Mouse (Mus musculus) kidney, embryonic 16.5 days (tissue): Measurements from ENCODE around the gene Ednrb. TPM values are rescaled to one million over a fixed set of nuclear protein-coding genes. Genes with fewer than 3 reads are reported as not detected.

Experiments used
- ATAC-seq: fragments of 200-750 bp; cut with Nextera tagmentation; 2 replicates; pipeline ENCODE4 v1.8.0; 2017; ENCODE audit warnings: moderate TSS enrichment; ENCODE audit not compliant: low FRiP score, low TSS enrichment
- H3K27ac ChIP-seq: fragments of 300-500 bp; sonication (generic); 2 replicates; pipeline ENCODE4 v1.5.1; 2014; ENCODE audit warnings: low read length
- H3K27me3 ChIP-seq: fragments of 300-500 bp; sonication (generic); 2 replicates; pipeline ENCODE4 v1.6.1; 2014; ENCODE audit warnings: low read length, control low read depth, mixed read lengths; ENCODE audit not compliant: insufficient read depth
- H3K36me3 ChIP-seq: fragments of 300-500 bp; sonication (generic); 2 replicates; pipeline ENCODE4 v1.6.1; 2014; ENCODE audit warnings: low read length, control low read depth, mixed read lengths; ENCODE audit not compliant: insufficient read depth
- H3K4me1 ChIP-seq: fragments of 300-500 bp; sonication (generic); 2 replicates; pipeline ENCODE4 v1.6.1; 2014; ENCODE audit warnings: low read length, control low read depth, mixed read lengths; ENCODE audit not compliant: insufficient read depth
- H3K4me2 ChIP-seq: fragments of 300-500 bp; sonication (generic); replicated peaks from 2 replicates; pipeline ENCODE4 v1.6.1; 2014; ENCODE audit warnings: low read depth, low read length
- H3K4me3 ChIP-seq: fragments of 300-500 bp; sonication (generic); 2 replicates; pipeline ENCODE4 v1.5.1; 2014; ENCODE audit warnings: mild to moderate bottlenecking, low read length
- H3K9ac ChIP-seq: fragments of 300-500 bp; sonication (generic); replicated peaks from 2 replicates; pipeline ENCODE4 v1.6.1; 2014; ENCODE audit warnings: low read length
- H3K9me3 ChIP-seq: fragments of 300-500 bp; sonication (generic); 2 replicates; pipeline ENCODE4 v1.6.1; 2016; ENCODE audit warnings: low read length, control low read depth
- WGBS: fragments of 180-500 bp; shearing (Covaris S2); extraction: QIAGEN DNeasy Blood & Tissue Kit; methylation state at CpG from one replicate; pipeline ENCODE4 v1.1.7; 2014; 5-methylcytosine and 5-hydroxymethylcytosine counted together
- polyA plus RNA-seq: library from polyadenylated mRNA; unstranded; fragments of >200 nt; fragmentation: Nextera tagmentation; extraction: Ambion mirVana; gene quantifications from 2 replicates; pipeline ENCODE4 v1.2.1, GENCODE M21; 2015

Ednrb gene
- polyA plus RNA-seq, 1 experiment from 2014 or later: 57.7 TPM

DNA sequence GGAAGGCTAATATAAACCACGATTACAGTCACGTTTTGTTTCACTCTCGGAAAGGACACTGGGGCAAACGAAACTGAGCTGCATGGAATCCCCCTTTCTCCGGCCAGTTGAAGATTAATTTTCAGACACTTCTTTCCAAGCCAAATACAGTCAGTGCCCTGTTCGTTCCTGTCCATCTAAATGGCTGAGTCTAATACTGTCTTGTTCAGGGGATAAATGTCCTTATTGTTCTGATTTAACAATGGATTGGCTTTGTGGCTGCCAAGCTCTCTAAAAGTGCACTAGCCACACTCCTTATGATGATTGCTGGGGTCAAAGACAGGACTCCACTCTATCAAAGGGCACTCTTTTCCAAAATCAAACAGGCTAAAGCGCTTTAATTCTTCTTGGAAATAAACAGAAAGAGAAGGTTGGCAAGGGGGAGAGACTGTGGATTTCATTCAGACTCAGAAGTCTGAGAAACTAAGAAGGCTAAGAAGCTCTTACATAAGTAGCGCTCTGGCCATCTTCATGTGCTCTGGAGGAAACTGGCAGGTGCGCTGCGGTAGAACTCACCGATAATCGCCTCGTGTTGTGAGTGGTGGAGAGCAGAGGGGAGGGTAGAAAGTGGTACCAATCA is 65.6 kb downstream of the Ednrb start:
- 47% methylated on average over 13 of the region's 13 CpGs for WGBS
- H3K27ac ChIP-seq: peak overlapping the region; percentile 50; the same call in 1 of the 2 replicates

GRCm38 (mm10) chr14:103778009-103778431 is 66.2 kb downstream of the Ednrb start:
- H3K4me3 ChIP-seq: peak overlapping the region; percentile 37
- no peaks in the 10 kb centered on the region for H3K27me3 ChIP-seq
- peak overlapping the region; percentile 51 for H3K9ac ChIP-seq
- H3K36me3 ChIP-seq: no peaks in the 10 kb centered on the region
- WGBS: 14% methylated on average over 12 of the region's 12 CpGs
- 0 out of 2 replicates have a peak, but pooled peaks have one; percentile 20 for ATAC-seq
- H3K4me1 ChIP-seq: peaks cover 19% of the 10 kb centered on the region
- H3K27ac ChIP-seq: 0 out of 2 replicates have a peak overlapping the region, but pooled peaks have one; percentile 50
- no peaks in the 10 kb centered on the region for H3K9me3 ChIP-seq
- peak overlapping the region; percentile 57 for H3K4me2 ChIP-seq

More for the DNA sequence above, 65.6 kb downstream of the Ednrb start:
- peak overlapping the region; percentile 39 for H3K9ac ChIP-seq
- no peaks in the 10 kb centered on the region for H3K36me3 ChIP-seq
- H3K4me3 ChIP-seq: peak overlapping the region; percentile 37; the same call in 1 of the 2 replicates
- H3K4me1 ChIP-seq: peaks cover 19% of the 10 kb centered on the region
- no peaks in the 10 kb centered on the region for H3K27me3 ChIP-seq
- peak; percentile 44; the same call in 1 of the 2 replicates for ATAC-seq
- no peaks in the 10 kb centered on the region for H3K9me3 ChIP-seq
- peak overlapping the region; percentile 57 for H3K4me2 ChIP-seq

DNA sequence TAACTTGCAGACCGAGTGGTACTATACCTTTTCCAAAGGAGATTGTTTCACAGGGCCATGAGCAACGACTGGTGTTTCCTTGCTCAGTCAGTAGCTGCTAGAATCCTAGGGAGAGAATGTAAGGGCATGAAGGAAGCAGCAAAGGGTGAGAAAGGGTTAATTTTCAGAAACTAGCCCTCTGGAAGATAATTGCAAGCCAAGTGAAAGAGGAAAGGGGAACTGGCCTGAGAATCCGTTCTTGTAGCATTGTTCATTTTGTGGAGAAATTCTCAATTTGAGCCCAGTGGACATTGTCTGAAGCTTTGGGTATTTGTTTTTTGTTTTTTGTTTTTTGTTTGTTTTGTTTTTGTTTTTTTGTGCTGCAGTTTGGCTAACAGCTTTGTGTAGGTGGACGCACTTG is 66.8 kb downstream of the Ednrb start:
- ATAC-seq: no peak
- 64% methylated on average over 4 of the region's 4 CpGs for WGBS
- Histone ChIP-seq H3K27ac (no peak overlapping the region), H3K27me3 (no peaks in the 10 kb centered on the region), H3K9me3 (no peaks in the 10 kb centered on the region), H3K4me1 (peaks cover 19% of the 10 kb centered on the region), H3K36me3 (no peaks in the 10 kb centered on the region), H3K9ac (no peak overlapping the region), H3K4me2 (no peak overlapping the region), H3K4me3 (no peak overlapping the region)

- H3K4me3 ChIP-seq: no peak overlapping the region
- peaks cover 13% of the 10 kb centered on the region; the same call in 1 of the 2 replicates for H3K4me1 ChIP-seq
- no peaks in the 10 kb centered on the region for H3K27me3 ChIP-seq
- H3K9me3 ChIP-seq: no peaks in the 10 kb centered on the region
- peak; percentile 81 for ATAC-seq
- H3K36me3 ChIP-seq: no peaks in the 10 kb centered on the region
- 13% methylated on average over 9 of the region's 9 CpGs for WGBS
- 0 out of 2 replicates have a peak overlapping the region, but pooled peaks have one; percentile 1 for H3K27ac ChIP-seq
- H3K9ac ChIP-seq: no peak overlapping the region
- no peak overlapping the region for H3K4me2 ChIP-seq
Observed at GRCm38 (mm10) chr14:103769319-103770245, 74.6 kb downstream of the Ednrb start.

DNA sequence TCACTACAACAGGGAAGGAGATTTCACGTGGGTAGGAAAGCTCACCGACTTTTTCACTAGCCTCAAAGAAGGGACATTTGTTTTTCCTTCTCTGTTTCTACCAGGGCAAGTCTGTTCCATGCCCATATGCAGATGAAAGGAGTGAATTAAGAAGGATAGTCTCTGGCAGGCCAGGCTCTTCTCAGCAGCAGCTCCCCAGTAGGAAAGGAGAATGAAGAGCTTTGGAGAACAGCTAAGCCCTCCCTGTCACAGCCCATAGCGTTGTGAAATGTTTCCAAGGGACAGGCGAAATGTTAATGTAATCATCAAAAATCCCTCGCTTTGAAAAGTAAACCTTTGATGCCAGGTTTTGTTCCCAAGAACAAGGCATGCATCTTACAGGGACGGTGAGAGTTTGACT is 76.7 kb downstream of the Ednrb start:
- Histone ChIP-seq H3K9ac (no peak overlapping the region), H3K9me3 (no peaks in the 10 kb centered on the region), H3K36me3 (no peaks in the 10 kb centered on the region), H3K4me3 (no peak overlapping the region), H3K27me3 (no peaks in the 10 kb centered on the region), H3K4me1 (peaks cover 9% of the 10 kb centered on the region; the same call in 1 of the 2 replicates), H3K27ac (no peak overlapping the region), H3K4me2 (no peak overlapping the region)
- WGBS: 70% methylated on average over 6 of the region's 6 CpGs
- no peak for ATAC-seq

Other genes starting within 250 kb of the Ednrb start
- 0.71 and 0.99 TPM in 2 replicates for gene Slain1, start 194.2 kb downstream of the Ednrb start, polyA plus RNA-seq